Mouse (Mus musculus) stomach, postnatal 0 days (tissue): Measurements from ENCODE around the gene Enox1.

Experiments
- CTCF ChIP-seq: IDR thresholded peaks from 2 replicates; pipeline ENCODE4 v1.5.1; 2016; ENCODE audit warnings: antibody characterized with exemption, low read depth, mild to moderate bottlenecking, moderate library complexity
- EP300 ChIP-seq: optimal IDR thresholded peaks from 2 replicates; pipeline ENCODE3; 2016; ENCODE audit warnings: antibody characterized with exemption

GRCm38 (mm10) chr14:77508036-77508435 lies 351.5 kb downstream of the Enox1 start:
- TF ChIP-seq CTCF (no peak), EP300 (no peak)
